Mouse (Mus musculus) small intestine, adult 2 months (tissue): ENCODE data around the gene Nupl1.

Source experiments
- CTCF ChIP-seq: fragments of 200-500 bp; IDR thresholded peaks from 2 replicates; pipeline ENCODE4 v1.5.1; 2012; ENCODE audit warnings: low read depth, mild to moderate bottlenecking, control low read depth, inconsistent platforms, low read length, moderate library complexity, mixed read lengths; ENCODE audit not compliant: insufficient replicate concordance, insufficient read length; ENCODE audit errors: extremely low read depth
- POLR2A ChIP-seq: fragments of 200-500 bp; IDR thresholded peaks from 2 replicates; pipeline ENCODE4 v1.6.1; 2012; ENCODE audit warnings: low read depth, mild to moderate bottlenecking, control low read depth, inconsistent platforms, low read length, moderate library complexity

DNA sequence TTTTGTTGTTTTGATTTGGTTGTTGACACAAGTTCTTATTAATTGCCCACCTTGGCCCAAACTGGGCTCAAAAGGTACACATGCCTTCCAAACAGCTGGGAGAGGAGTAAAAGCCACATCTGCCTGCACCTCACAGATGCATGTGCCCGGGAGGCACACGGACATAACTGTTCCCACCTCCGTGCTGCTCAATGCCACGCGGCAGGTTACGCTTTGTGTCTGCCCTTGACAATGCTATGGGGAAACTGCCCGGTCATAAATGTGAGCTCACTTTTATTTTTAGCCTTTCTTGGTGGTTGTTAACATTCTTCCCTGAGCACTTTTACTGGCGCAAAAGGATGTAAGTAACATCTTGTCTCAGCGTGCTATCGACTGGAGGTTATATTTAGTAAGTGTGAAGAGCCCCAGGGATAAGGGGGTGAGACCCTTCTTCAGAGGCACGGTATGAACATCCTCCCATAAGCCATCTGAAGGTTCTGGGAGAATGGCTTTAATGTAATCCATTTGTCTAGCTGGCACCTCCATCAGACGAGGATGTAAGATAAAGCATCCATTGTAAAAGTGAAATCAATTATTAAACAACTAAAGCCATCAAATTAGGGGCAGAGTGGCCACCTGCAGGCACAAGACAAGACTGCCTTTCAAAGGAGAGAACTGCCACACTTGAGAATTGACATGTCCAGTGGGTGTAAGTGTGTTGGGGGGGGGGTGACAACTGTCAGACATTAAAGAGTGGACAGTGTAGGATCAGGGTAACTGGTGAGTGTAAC, 78.8 kb downstream of the Nupl1 start:
- TF ChIP-seq CTCF (no peak), POLR2A (no peak)
